Mouse (Mus musculus): ENCODE measurements around the gene Capg. TPM values are rescaled to one million over a fixed set of nuclear protein-coding genes. Genes with fewer than 3 reads are reported as not detected.

The Capg gene
- polyA plus RNA-seq (2016; fragmentation: Nextera tagmentation; extraction: Ambion mirVana): 10.6 and 15.0 TPM in 2 replicates

DNA sequence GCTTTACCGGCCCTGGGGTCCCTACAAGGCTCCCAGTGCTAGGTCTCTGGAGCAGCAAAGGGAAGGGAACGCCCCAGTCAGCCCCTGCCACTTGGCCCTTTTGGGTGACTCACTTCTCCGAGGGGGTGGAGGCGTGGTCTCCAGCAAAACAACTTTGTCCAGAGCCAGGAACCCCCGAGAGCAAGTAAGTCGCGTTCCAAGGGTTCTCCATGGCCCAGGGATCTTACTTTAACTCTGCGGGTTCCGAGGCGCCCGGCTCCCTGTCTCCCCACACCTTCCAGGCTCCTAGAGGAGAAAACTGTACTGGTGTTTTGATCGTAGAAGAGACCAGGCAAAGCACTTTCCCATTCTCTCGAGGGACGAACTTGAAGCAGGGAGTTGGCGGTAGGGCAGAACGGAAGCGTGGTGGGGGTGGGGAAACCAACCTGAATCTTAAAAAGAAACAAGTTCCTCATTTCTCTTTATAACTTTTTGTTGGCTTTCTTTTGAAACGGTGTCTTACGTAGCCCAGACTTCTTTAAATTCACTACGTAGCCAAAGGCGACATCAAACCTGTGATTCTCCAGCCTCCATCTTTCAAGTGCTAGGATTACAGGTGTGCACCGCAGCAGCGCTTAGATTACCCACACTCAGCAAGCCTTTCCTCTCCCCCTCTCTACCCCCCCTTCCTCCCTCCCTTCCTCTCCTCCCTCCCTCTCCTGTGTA, at the start of gene Capg:
TSS of gene Capg (plus strand) at position 109 of the 705 bp plus-strand sequence.
- WGBS: 13% methylated on average over 23 of the region's 23 CpGs
- Histone ChIP-seq H3K27me3 (0 out of 2 replicates have a peak, but pooled peaks cover 2% of the 10 kb centered on the region), H3K27ac (0 out of 2 replicates have a peak within 1 kb of the TSS, but pooled peaks have one; percentile 31), H3K4me2 (replicated peaks) (peak within 1 kb of the TSS; percentile 22), H3K4me1 (0 out of 2 replicates have a peak, but pooled peaks cover 3% of the 10 kb centered on the region), H3K9ac (no peak within 1 kb of the TSS), H3K36me3 (no peaks in the 10 kb centered on the region), H3K9me3 (replicated peaks) (no peaks in the 10 kb centered on the region), H3K4me3 (0 out of 2 replicates have a peak within 1 kb of the TSS, but pooled peaks have one; percentile 12)
- ATAC-seq (ENCODE audit: low FRiP score): no peak

DNA sequence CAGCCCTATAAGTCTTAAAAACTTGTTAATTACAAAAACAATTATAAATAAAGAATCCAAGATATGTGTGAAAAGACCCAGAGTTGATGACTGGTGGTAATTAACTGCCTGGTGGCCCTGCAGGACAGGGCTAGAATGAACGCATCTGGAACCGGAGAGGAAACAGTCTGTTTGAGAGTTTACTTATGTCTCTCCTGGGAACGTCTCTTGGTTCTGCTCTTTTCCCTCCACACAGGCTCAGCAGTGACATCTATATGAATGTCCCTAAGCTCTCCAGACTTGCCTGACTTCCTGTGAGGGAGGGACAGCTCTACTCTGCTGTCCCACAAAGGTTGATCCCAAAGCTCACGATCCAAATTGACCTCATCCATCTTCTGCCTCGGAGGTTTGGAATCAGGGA, 45.2 kb upstream of the Capg start:
- H3K27me3 ChIP-seq: no peaks in the 10 kb centered on the region
- no peak overlapping the region for H3K4me3 ChIP-seq
- no peaks in the 10 kb centered on the region for H3K9me3 ChIP-seq (replicated peaks)
- H3K27ac ChIP-seq: no peak overlapping the region
- no peak overlapping the region for H3K4me2 ChIP-seq (replicated peaks)
- no peak for ATAC-seq (ENCODE audit: low FRiP score)
- 56% methylated on average over 5 of the region's 5 CpGs for WGBS
- no peaks in the 10 kb centered on the region for H3K36me3 ChIP-seq
- H3K4me1 ChIP-seq: no peaks in the 10 kb centered on the region
- H3K9ac ChIP-seq: no peak overlapping the region

DNA sequence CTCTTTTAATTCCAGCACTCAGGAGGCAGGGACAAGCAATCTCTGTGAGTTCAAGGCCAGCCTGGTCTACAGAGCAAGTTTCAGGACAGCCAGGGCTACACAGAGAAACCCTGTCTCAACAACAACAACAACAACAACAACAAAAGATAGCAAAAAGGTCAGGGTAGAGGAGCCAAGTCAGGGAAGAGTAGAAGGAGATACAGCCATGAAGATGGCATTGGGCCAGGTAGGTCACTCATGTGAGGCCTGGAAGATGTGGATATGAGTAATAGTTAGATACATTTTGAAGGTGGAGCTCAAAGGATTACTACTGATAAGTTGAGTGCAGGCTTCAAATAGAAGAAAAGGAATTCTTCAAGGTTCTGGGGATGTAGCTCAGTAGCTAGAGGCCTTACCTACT, 40.9 kb upstream of the Capg start:
- no peak overlapping the region for H3K4me2 ChIP-seq (replicated peaks)
- H3K9me3 ChIP-seq (replicated peaks): no peaks in the 10 kb centered on the region
- H3K9ac ChIP-seq: no peak overlapping the region
- no peaks in the 10 kb centered on the region for H3K4me1 ChIP-seq
- no peak overlapping the region for H3K27ac ChIP-seq
- ATAC-seq (ENCODE audit: low FRiP score): no peak
- H3K4me3 ChIP-seq: no peak overlapping the region
- H3K27me3 ChIP-seq: no peaks in the 10 kb centered on the region
- no peaks in the 10 kb centered on the region for H3K36me3 ChIP-seq

DNA sequence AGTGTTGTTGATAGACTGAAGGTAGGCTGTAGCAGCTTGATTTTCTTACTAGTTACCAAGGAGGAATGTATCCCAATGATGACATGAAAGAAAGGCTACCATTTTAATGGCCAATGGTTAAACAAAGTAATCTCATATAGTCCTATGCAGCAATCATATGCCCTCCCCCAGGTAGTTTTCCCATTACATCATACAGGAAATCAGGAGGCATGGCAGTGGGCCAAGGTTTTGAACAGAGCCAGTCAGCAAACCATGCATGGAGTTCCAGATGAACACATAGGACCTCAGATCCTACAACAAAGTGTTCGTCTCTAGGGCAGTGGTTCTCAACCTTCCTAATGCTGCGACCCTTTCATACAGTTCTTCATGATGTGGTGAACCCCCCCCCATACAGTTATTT, 40.3 kb upstream of the Capg start:
- Histone ChIP-seq H3K27ac (no peak overlapping the region), H3K4me2 (replicated peaks) (no peak overlapping the region), H3K27me3 (no peaks in the 10 kb centered on the region), H3K9me3 (replicated peaks) (no peaks in the 10 kb centered on the region), H3K36me3 (no peaks in the 10 kb centered on the region), H3K4me3 (no peak overlapping the region), H3K9ac (no peak overlapping the region), H3K4me1 (no peaks in the 10 kb centered on the region)
- no peak for ATAC-seq (ENCODE audit: low FRiP score)
- WGBS: 88% methylated on average over 2 of the region's 2 CpGs

DNA sequence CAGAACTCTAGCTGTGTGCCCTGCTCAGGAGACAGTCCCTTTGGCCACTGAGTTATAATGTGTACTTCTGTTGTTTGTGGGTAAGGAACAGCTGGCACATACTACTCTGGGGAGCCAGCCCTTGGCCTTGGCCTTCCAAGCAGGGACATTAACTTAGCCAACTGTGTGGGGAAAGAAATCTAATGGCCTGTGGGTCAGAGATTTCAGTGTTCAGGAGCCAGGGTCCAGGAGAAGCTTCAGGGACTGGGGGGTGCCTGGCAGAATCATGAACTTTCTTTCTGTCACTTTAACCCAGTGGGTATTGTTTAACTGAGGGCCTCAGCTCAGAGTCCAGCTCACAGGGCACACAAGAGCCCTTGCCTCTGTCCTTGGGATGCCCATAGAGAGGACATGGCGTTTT, 38.1 kb upstream of the Capg start:
- no peak for ATAC-seq (ENCODE audit: low FRiP score)
- Histone ChIP-seq H3K9me3 (replicated peaks) (no peaks in the 10 kb centered on the region), H3K4me3 (no peak overlapping the region), H3K27ac (no peak overlapping the region), H3K9ac (no peak overlapping the region), H3K27me3 (no peaks in the 10 kb centered on the region), H3K4me2 (replicated peaks) (no peak overlapping the region), H3K36me3 (no peaks in the 10 kb centered on the region), H3K4me1 (no peaks in the 10 kb centered on the region)
- WGBS: 73% methylated on average over 1 of the region's 1 CpGs

DNA sequence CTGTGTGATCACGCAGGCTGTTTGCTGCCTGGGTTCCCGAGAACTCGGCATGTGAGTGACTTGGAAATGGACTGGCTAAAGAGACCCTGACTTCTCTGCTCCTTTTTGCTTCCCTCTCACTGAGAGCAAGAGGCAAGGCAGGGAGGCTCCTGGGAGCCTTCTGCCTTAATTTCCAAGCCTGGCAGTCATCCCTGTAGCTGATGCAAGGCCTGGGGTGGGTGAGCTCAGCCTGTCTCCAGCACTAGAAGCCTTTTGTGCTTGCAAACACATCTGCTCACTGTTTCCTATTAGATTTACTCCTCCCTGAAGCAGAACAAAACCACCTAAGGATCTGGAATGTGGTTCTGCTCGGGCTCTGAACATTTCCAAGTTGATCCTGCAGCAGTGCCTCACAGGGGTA, 35.6 kb upstream of the Capg start:
- no peaks in the 10 kb centered on the region for H3K27me3 ChIP-seq
- H3K4me3 ChIP-seq: no peak overlapping the region
- H3K9me3 ChIP-seq (replicated peaks): no peaks in the 10 kb centered on the region
- H3K4me1 ChIP-seq: peaks cover 18% of the 10 kb centered on the region
- 79% methylated on average over 4 of the region's 4 CpGs for WGBS
- no peaks in the 10 kb centered on the region for H3K36me3 ChIP-seq
- no peak for ATAC-seq (ENCODE audit: low FRiP score)
- no peak overlapping the region for H3K4me2 ChIP-seq (replicated peaks)
- no peak overlapping the region for H3K9ac ChIP-seq
- H3K27ac ChIP-seq: no peak overlapping the region

DNA sequence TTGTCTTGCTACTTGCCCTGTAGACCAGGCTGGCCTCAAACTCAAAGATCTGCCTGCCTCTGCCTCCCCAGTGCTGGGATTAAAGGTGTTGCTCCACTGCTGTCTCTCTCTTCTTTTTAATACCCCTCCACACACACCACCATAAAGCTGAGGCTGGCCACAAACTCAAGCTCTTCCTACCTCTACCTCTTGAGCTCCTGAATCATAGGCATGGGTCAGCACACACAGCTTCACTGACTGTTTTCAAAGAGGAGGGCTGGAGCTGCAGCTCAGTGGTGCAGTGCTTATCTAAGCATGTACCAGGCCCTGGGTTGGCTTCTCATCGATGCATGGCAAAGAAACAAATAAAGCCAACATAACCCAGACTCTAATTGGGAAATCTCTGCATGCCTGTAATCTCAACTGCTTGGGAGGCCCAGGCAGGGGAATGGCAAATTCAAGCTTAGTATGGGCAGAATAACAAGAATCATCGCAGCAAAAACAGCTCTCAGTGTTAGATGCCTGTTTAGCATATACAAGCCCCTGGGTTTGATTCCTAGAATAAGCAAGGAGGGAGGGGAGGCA, 34.2 kb upstream of the Capg start:
- Histone ChIP-seq H3K9me3 (replicated peaks) (no peaks in the 10 kb centered on the region), H3K4me2 (replicated peaks) (no peak overlapping the region), H3K36me3 (no peaks in the 10 kb centered on the region), H3K4me3 (no peak overlapping the region), H3K27me3 (no peaks in the 10 kb centered on the region), H3K9ac (no peak overlapping the region), H3K4me1 (peaks cover 23% of the 10 kb centered on the region), H3K27ac (no peak overlapping the region)
- WGBS: 81% methylated on average over 2 of the region's 2 CpGs
- ATAC-seq (ENCODE audit: low FRiP score): no peak

DNA sequence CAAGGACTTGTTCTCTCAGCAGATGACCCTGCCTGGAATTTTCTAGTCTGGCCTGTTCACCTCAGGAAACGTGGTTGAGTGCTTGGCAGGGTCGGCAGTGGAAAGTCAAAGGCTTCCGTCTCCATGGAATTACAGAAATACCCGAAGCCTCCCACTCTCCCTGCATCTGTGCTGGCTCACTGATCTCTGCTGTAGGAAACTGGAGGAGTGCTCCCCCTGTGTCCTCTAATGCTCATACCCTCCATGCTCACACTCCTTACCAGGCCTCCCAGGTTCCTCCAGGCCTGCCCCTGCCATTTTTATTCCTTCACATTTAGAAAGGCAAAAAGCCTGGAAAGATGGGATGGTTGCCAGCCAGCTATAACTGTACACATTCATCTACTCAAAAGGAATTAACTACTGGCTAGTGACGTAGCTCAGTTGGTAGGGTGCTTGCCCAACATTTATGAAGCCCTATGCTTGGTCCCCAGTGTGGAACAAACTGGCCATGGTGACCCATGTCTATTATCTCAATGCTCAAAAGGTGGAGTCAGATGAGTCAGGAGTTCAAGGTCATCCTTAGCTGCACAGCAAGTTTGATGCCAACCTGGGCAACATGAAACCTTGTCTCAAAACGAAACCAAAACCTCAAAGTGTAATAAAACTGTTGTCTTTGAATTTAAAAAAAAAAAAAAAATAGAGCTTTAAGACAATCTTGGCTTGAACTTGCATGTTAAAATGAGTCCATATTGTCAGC, 33.3 kb upstream of the Capg start:
- Histone ChIP-seq H3K27ac (no peak overlapping the region), H3K9ac (no peak overlapping the region), H3K9me3 (replicated peaks) (no peaks in the 10 kb centered on the region), H3K27me3 (no peaks in the 10 kb centered on the region), H3K4me2 (replicated peaks) (no peak overlapping the region), H3K4me1 (peaks cover 23% of the 10 kb centered on the region), H3K36me3 (no peaks in the 10 kb centered on the region), H3K4me3 (no peak overlapping the region)
- 73% methylated on average over 6 of the region's 6 CpGs for WGBS
- ATAC-seq (ENCODE audit: low FRiP score): no peak

DNA sequence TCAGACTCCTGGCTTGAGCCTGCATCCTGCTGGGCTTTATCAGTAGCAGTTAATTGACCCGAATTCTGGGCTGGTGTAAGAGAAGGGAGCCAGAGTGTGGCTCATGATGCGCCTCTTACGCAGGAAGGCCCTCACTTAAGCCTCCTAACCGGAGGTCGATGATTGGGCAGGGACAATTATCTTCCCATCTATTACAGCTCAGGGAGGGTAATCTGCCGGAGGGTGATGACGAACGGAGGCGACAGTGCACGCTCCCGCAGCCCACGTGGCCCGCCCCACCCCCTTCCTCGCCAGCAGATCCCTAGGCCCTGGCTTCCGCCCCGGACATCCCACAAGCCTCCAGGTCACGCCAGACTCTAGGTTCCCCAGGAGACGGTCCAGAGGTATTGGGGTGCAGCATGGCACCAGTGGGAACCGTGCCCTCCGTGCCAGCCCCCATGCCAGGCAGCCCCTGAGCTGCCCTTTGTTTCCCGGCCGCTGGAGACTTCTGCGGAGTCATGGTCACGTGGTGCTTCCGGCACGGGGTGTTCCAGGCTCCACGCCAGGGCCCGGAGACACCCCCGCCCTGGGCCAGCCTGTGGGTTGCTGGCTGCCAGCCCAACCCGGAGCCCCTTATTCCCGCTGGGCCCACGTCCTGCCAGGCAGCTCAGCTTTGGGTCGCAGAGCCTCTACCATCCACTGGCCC, 31.7 kb upstream of the Capg start:
- H3K9ac ChIP-seq: peak overlapping the region; percentile 63
- no peaks in the 10 kb centered on the region for H3K36me3 ChIP-seq
- H3K27ac ChIP-seq: peak overlapping the region; percentile 96
- H3K4me2 ChIP-seq (replicated peaks): peak overlapping the region; percentile 56
- no peaks in the 10 kb centered on the region for H3K9me3 ChIP-seq (replicated peaks)
- H3K27me3 ChIP-seq: no peaks in the 10 kb centered on the region
- peaks cover 23% of the 10 kb centered on the region for H3K4me1 ChIP-seq
- peak overlapping the region; percentile 34 for H3K4me3 ChIP-seq
- peak; percentile 93 for ATAC-seq (ENCODE audit: low FRiP score)
- WGBS: 7% methylated on average over 33 of the region's 33 CpGs

DNA sequence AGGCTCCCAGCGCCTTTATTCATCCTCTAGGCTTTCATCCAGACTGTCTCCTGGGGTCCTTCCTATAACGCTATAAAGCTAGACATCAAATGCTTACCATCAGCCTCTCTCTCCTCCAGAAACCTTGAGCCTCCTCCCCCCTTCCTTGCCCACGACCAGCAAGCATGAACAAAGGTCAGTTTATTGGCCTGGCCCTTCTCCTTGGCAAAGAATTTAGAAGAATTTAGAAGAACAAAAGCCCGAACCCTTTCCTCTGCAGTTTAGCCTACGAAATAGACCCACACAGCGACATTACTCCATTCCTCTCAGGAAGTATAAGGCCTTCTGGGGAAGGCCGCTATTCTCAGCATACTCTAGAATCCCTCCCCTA, 31.1 kb upstream of the Capg start:
- Histone ChIP-seq H3K9ac (peak overlapping the region; percentile 63), H3K4me2 (replicated peaks) (peak overlapping the region; percentile 56), H3K4me1 (peaks cover 23% of the 10 kb centered on the region), H3K36me3 (no peaks in the 10 kb centered on the region), H3K27me3 (no peaks in the 10 kb centered on the region), H3K27ac (peak overlapping the region; percentile 96), H3K9me3 (replicated peaks) (no peaks in the 10 kb centered on the region), H3K4me3 (peak overlapping the region; percentile 34; the same call in 1 of the 2 replicates)
- peak; percentile 1; the same call in 1 of the 2 replicates for ATAC-seq (ENCODE audit: low FRiP score)
- WGBS: 46% methylated on average over 7 of the region's 7 CpGs

DNA sequence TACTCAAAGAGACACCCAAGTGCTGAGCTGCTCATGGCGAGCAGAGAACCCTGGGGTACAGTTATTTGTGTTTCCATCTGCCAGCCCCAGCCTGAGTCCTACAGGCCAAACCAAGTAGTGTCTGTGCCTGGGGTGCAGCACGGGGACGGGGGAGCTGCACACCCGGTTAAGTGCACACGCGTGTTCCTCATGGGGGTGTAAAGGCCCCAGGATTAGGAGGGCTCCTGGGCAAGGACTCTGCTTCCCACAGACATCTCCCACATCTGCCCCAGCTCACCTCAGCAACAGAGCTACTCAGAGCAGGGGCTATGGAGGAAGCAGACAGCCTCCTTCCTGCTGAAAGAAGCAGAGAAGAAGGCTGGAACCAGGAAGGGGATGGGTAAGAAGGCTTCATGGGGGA, 28.5 kb upstream of the Capg start:
- Histone ChIP-seq H3K36me3 (no peaks in the 10 kb centered on the region), H3K4me3 (no peak overlapping the region), H3K27ac (no peak overlapping the region), H3K9me3 (replicated peaks) (no peaks in the 10 kb centered on the region), H3K4me2 (replicated peaks) (no peak overlapping the region), H3K27me3 (no peaks in the 10 kb centered on the region), H3K9ac (no peak overlapping the region), H3K4me1 (peaks cover 48% of the 10 kb centered on the region)
- ATAC-seq (ENCODE audit: low FRiP score): no peak
- WGBS: 93% methylated on average over 6 of the region's 6 CpGs

DNA sequence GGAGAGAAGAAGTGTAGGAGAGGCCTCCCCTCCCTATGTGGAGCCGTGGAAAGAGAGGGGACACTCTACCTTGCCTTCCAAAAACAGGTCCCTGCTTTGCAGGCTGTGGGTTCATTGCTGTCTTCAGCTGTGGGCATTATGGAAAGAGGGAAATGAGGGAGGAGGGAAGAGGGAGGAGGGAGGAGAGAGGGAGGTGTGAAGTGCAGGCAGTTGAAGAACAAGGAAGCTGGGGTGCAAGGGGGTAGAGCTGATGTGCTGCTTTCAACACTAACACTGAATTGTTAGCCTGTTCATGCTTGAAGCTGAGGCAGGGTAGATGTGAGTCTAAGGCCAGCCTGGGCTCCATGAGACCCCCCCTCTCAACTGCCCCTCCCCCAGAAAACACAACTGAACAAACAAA, 25.3 kb upstream of the Capg start:
- Histone ChIP-seq H3K36me3 (no peaks in the 10 kb centered on the region), H3K9me3 (replicated peaks) (no peaks in the 10 kb centered on the region), H3K4me2 (replicated peaks) (peak overlapping the region; percentile 42), H3K4me1 (peaks cover 39% of the 10 kb centered on the region), H3K27me3 (no peaks in the 10 kb centered on the region), H3K27ac (peak overlapping the region; percentile 96), H3K4me3 (no peak overlapping the region), H3K9ac (peak overlapping the region; percentile 47; the same call in 1 of the 2 replicates)
- ATAC-seq (ENCODE audit: low FRiP score): no peak
- 94% methylated on average over 1 of the region's 1 CpGs for WGBS
